Mouse (Mus musculus) lung, embryonic 16.5 days (tissue): ENCODE measurements around the gene Fastk. TPM values are rescaled to one million over a fixed set of nuclear protein-coding genes. Genes with fewer than 3 reads are reported as not detected.
"Not testable (repeated sequence)": the region's sequence is repeated elsewhere in the genome, so short reads cannot be mapped to it uniquely, and the experiment has no call there.

Experiments
- ATAC-seq: fragments of 200-750 bp; cut with Nextera tagmentation; 2 replicates; pipeline ENCODE4 v1.8.0; 2017; ENCODE audit warnings: low read depth, mild to moderate bottlenecking, moderate library complexity
- H3K27ac ChIP-seq: fragments of 300-500 bp; sonication (generic); 2 replicates; pipeline ENCODE4 v1.5.1; 2014; ENCODE audit warnings: mild to moderate bottlenecking, control low read depth, low read length
- H3K27me3 ChIP-seq: fragments of 300-500 bp; sonication (generic); 2 replicates; pipeline ENCODE4 v1.6.1; 2014; ENCODE audit warnings: low read depth, low read length, mixed read lengths; ENCODE audit not compliant: control insufficient read depth, insufficient read depth
- H3K36me3 ChIP-seq: fragments of 300-500 bp; sonication (generic); 2 replicates; pipeline ENCODE4 v1.6.1; 2014; ENCODE audit warnings: low read length; ENCODE audit not compliant: control insufficient read depth, insufficient read depth
- H3K4me1 ChIP-seq: fragments of 300-500 bp; sonication (generic); replicated peaks from 2 replicates; pipeline ENCODE4 v1.6.1; 2014; ENCODE audit warnings: low read length, mixed read lengths; ENCODE audit not compliant: control insufficient read depth, insufficient read depth
- H3K4me2 ChIP-seq: fragments of 300-500 bp; sonication (generic); 2 replicates; pipeline ENCODE4 v1.6.1; 2014; ENCODE audit warnings: low read depth, low read length, control low read depth
- H3K4me3 ChIP-seq: fragments of 300-500 bp; sonication (generic); 2 replicates; pipeline ENCODE4 v1.5.1; 2014; ENCODE audit warnings: mild to moderate bottlenecking, low read length, control low read depth
- H3K9ac ChIP-seq: fragments of 300-500 bp; sonication (generic); 2 replicates; pipeline ENCODE4 v1.6.1; 2014; ENCODE audit warnings: low read length, control low read depth
- H3K9me3 ChIP-seq: fragments of 300-500 bp; sonication (generic); 2 replicates; pipeline ENCODE4 v1.6.1; 2016; ENCODE audit warnings: low read length; ENCODE audit not compliant: control insufficient read depth
- WGBS: fragments of 180-500 bp; shearing (Covaris S2); extraction: QIAGEN DNeasy Blood & Tissue Kit; methylation state at CpG from one replicate; pipeline ENCODE4 v1.1.7; 2014; 5-methylcytosine and 5-hydroxymethylcytosine counted together
- polyA plus RNA-seq: library from polyadenylated mRNA; unstranded; fragments of >200 nt; fragmentation: Nextera tagmentation; extraction: Ambion mirVana; gene quantifications from 2 replicates; pipeline ENCODE4 v1.2.1, GENCODE M21; 2015

The Fastk gene
- polyA plus RNA-seq, 1 experiment from 2014 or later: 96.6 TPM

GRCm38 (mm10) chr5:24401969-24402368, 43.1 kb downstream of the Fastk start:
- no peak overlapping the region for H3K4me3 ChIP-seq
- no peaks in the 10 kb centered on the region for H3K4me1 ChIP-seq
- 69% methylated on average over 9 of the region's 9 CpGs for WGBS
- peak; percentile 20; the same call in 1 of the 2 replicates for ATAC-seq
- H3K9ac ChIP-seq: no peak overlapping the region
- peaks cover 11% of the 10 kb centered on the region for H3K36me3 ChIP-seq
- no peaks in the 10 kb centered on the region for H3K27me3 ChIP-seq
- H3K9me3 ChIP-seq: no peaks in the 10 kb centered on the region
- no peak overlapping the region for H3K27ac ChIP-seq
- no peak overlapping the region for H3K4me2 ChIP-seq

- Histone ChIP-seq H3K4me2 (no peak overlapping the region), H3K9me3 (no peaks in the 10 kb centered on the region), H3K27ac (no peak overlapping the region), H3K4me3 (no peak overlapping the region), H3K4me1 (no peaks in the 10 kb centered on the region), H3K27me3 (no peaks in the 10 kb centered on the region), H3K36me3 (peaks cover 8% of the 10 kb centered on the region), H3K9ac (no peak overlapping the region)
- ATAC-seq: no peak
- 90% methylated on average over 5 of the region's 5 CpGs for WGBS
Measured at GRCm38 (mm10) chr5:24400911-24401605, 44.0 kb downstream of the Fastk start.

GRCm38 (mm10) chr5:24400362-24400761, 44.7 kb downstream of the Fastk start:
- Histone ChIP-seq H3K9ac (no peak overlapping the region), H3K4me1 (no peaks in the 10 kb centered on the region), H3K4me3 (no peak overlapping the region), H3K9me3 (no peaks in the 10 kb centered on the region), H3K36me3 (peaks cover 8% of the 10 kb centered on the region), H3K4me2 (no peak overlapping the region), H3K27ac (no peak overlapping the region), H3K27me3 (no peaks in the 10 kb centered on the region)
- ATAC-seq: no peak
- 81% methylated on average over 11 of the region's 11 CpGs for WGBS

- Histone ChIP-seq H3K9me3 (no peaks in the 10 kb centered on the region), H3K4me2 (no peak overlapping the region), H3K4me3 (no peak overlapping the region), H3K27me3 (no peaks in the 10 kb centered on the region), H3K4me1 (0 out of 2 replicates have a peak, but pooled peaks cover 4% of the 10 kb centered on the region), H3K36me3 (peaks cover 8% of the 10 kb centered on the region), H3K9ac (no peak overlapping the region), H3K27ac (no peak overlapping the region)
- 85% methylated on average over 10 of the region's 10 CpGs for WGBS
- no peak for ATAC-seq
Measured at GRCm38 (mm10) chr5:24399686-24400085, 45.4 kb downstream of the Fastk start.

- H3K4me2 ChIP-seq, H3K4me1 ChIP-seq, H3K9ac ChIP-seq, H3K9me3 ChIP-seq, H3K4me3 ChIP-seq, ATAC-seq, H3K27ac ChIP-seq, H3K27me3 ChIP-seq, H3K36me3 ChIP-seq: not testable (repeated sequence)
- 83% methylated on average over 6 of the region's 6 CpGs for WGBS
Measured at GRCm38 (mm10) chr5:24396254-24396653, 48.8 kb downstream of the Fastk start.

GRCm38 (mm10) chr5:24394165-24394894, 50.8 kb downstream of the Fastk start:
- Histone ChIP-seq H3K4me2 (peak overlapping the region; percentile 57), H3K27me3 (no peaks in the 10 kb centered on the region), H3K4me3 (peak overlapping the region; percentile 65), H3K9me3 (no peaks in the 10 kb centered on the region), H3K36me3 (0 out of 2 replicates have a peak, but pooled peaks cover 2% of the 10 kb centered on the region), H3K4me1 (peaks cover 4% of the 10 kb centered on the region; the same call in 1 of the 2 replicates), H3K9ac (peak overlapping the region; percentile 71), H3K27ac (peak overlapping the region; percentile 76)
- ATAC-seq: peak; percentile 97
- WGBS: 2% methylated on average over 36 of the region's 36 CpGs

- peaks cover 4% of the 10 kb centered on the region; the same call in 1 of the 2 replicates for H3K4me1 ChIP-seq
- H3K9ac ChIP-seq: peak within 1 kb of the TSS; percentile 71
- H3K4me3 ChIP-seq: peak within 1 kb of the TSS; percentile 65
- WGBS: 18% methylated on average over 7 of the region's 7 CpGs
- no peak for ATAC-seq
- H3K27me3 ChIP-seq: peaks cover 3% of the 10 kb centered on the region
- H3K4me2 ChIP-seq: peak within 1 kb of the TSS; percentile 57
- peak within 1 kb of the TSS; percentile 76 for H3K27ac ChIP-seq
- H3K36me3 ChIP-seq: 0 out of 2 replicates have a peak, but pooled peaks cover 2% of the 10 kb centered on the region
- no peaks in the 10 kb centered on the region for H3K9me3 ChIP-seq
Measured at GRCm38 (mm10) chr5:24393392-24393997, 51.6 kb downstream of the Fastk start, which contains the start of gene Abcb8. Abcb8 (plus strand) TSS chr5:24393663.

- peaks cover 6% of the 10 kb centered on the region for H3K27me3 ChIP-seq
- no peak for ATAC-seq
- no peaks in the 10 kb centered on the region for H3K9me3 ChIP-seq
- H3K4me2 ChIP-seq: no peak overlapping the region
- no peaks in the 10 kb centered on the region for H3K36me3 ChIP-seq
- H3K9ac ChIP-seq: no peak overlapping the region
- peaks cover 9% of the 10 kb centered on the region; the same call in 1 of the 2 replicates for H3K4me1 ChIP-seq
- no peak overlapping the region for H3K4me3 ChIP-seq
- WGBS: 58% methylated on average over 7 of the region's 7 CpGs
- H3K27ac ChIP-seq: no peak overlapping the region
Measured at GRCm38 (mm10) chr5:24392724-24393123, 52.4 kb downstream of the Fastk start.

GRCm38 (mm10) chr5:24391864-24392263, 53.2 kb downstream of the Fastk start, which contains the start of gene Atg9b:
Atg9b (minus strand) TSS chr5:24392143.
- Histone ChIP-seq H3K4me2 (no peak within 1 kb of the TSS), H3K27ac (no peak within 1 kb of the TSS)
- WGBS: 80% methylated on average over 7 of the region's 7 CpGs

More at GRCm38 (mm10) chr5:24391864-24392263, 53.2 kb downstream of the Fastk start, which contains the start of gene Atg9b:
- Histone ChIP-seq H3K9ac (no peak within 1 kb of the TSS), H3K4me3 (no peak within 1 kb of the TSS), H3K4me1 (peaks cover 16% of the 10 kb centered on the region), H3K9me3 (no peaks in the 10 kb centered on the region), H3K36me3 (no peaks in the 10 kb centered on the region), H3K27me3 (peaks cover 14% of the 10 kb centered on the region)
- no peak for ATAC-seq
